Mouse (Mus musculus) embryonic facial prominence, embryonic 14.5 days (tissue): ENCODE measurements around the gene Onecut1. TPM values are rescaled to one million over a fixed set of nuclear protein-coding genes. Genes with fewer than 3 reads are reported as not detected.
A peak's percentile ranks its signal among the peaks of the same experiment; 100 is the strongest.

Experiments used
- ATAC-seq: fragments of 200-750 bp; cut with Nextera tagmentation; 2 replicates; pipeline ENCODE4 v1.8.0; 2017; ENCODE audit warnings: low read depth, moderate number of reproducible peaks, moderate TSS enrichment
- DNase-seq: peaks from one replicate; pipeline ENCODE4 v3.0.0-alpha.2; 2015; ENCODE audit warnings: low spot score
- H3K27ac ChIP-seq: fragments of 300-500 bp; sonication (generic); replicated peaks from 2 replicates; pipeline ENCODE4 v1.5.1; 2014; ENCODE audit warnings: low read depth, mild to moderate bottlenecking, low read length, moderate library complexity
- H3K27me3 ChIP-seq: fragments of 300-500 bp; sonication (generic); replicated peaks from 2 replicates; pipeline ENCODE4 v1.6.1; 2014; ENCODE audit warnings: low read length; ENCODE audit not compliant: control insufficient read depth, insufficient read depth
- H3K36me3 ChIP-seq: fragments of 300-500 bp; sonication (generic); 2 replicates; pipeline ENCODE4 v1.6.1; 2014; ENCODE audit warnings: low read length, mixed read lengths; ENCODE audit not compliant: control insufficient read depth, insufficient read depth
- H3K4me1 ChIP-seq: fragments of 300-500 bp; sonication (generic); 2 replicates; pipeline ENCODE4 v1.6.1; 2014; ENCODE audit warnings: antibody characterized with exemption, low read length; ENCODE audit not compliant: control insufficient read depth, insufficient read depth
- H3K4me2 ChIP-seq: fragments of 300-500 bp; sonication (generic); 2 replicates; pipeline ENCODE4 v1.6.1; 2014; ENCODE audit warnings: low read depth, mild to moderate bottlenecking, low read length, moderate library complexity, mixed read lengths
- H3K4me3 ChIP-seq: fragments of 300-500 bp; sonication (generic); 2 replicates; pipeline ENCODE4 v1.5.1; 2014; ENCODE audit warnings: low read depth, mild to moderate bottlenecking, low read length
- H3K9ac ChIP-seq: fragments of 300-500 bp; sonication (generic); 2 replicates; pipeline ENCODE4 v1.6.1; 2014; ENCODE audit warnings: low read depth, mild to moderate bottlenecking, low read length, moderate library complexity, mixed read lengths
- H3K9me3 ChIP-seq: fragments of 300-500 bp; sonication (generic); 2 replicates; pipeline ENCODE4 v1.6.1; 2016; ENCODE audit warnings: low read length; ENCODE audit not compliant: control insufficient read depth
- WGBS: fragments of 180-500 bp; shearing (Covaris S2); extraction: QIAGEN DNeasy Blood & Tissue Kit; methylation state at CpG from one replicate; pipeline ENCODE4 v1.1.7; 2014; 5-methylcytosine and 5-hydroxymethylcytosine counted together
- polyA plus RNA-seq: library from polyadenylated mRNA; unstranded; fragments of >200 nt; fragmentation: Nextera tagmentation; extraction: Ambion mirVana; gene quantifications from 2 replicates; pipeline ENCODE4 v1.2.1, GENCODE M21; 2014

The Onecut1 gene
- polyA plus RNA-seq, 1 experiment from 2014 or later: 0.31 TPM

DNA sequence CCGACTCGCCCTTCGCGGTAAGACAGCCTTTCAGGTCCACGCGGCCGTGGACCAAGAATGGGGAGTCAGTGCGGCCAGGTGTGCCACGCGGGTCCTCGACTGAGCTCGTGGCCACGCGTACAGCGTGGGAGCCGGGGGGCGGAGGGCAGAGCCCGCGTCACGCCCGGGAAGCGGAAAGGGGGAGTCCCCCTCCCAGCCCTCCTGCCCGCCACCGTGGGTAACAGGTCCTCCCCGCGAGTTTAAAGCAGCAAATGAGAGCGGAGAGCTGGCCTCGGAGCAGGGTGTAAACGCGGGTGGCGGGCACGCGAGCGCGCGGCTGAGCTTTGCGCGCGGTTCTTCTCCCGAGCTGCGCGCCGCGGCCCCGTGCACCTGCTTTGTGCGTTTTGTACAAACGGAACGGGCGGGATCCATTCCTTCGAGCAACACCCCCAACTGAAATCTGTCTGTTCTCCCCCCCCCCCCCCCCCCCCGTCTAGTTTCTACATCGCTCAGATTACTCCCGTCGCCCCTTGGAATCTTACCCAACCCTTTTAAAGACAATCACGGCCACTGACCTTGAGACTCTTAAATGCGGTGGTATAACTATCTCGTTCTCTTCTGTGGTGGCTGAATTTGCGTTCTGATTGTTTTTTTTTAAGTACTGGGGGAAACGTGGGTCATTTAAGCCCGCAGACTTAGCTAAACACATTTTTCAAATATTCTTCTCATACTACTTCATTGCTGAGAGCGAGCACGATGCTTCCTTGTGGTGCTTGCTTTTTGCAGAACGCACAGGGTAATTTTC, 12.3 kb upstream of the Onecut1 start:
- Histone ChIP-seq H3K9me3 (no peaks in the 10 kb centered on the region), H3K4me1 (peaks cover 9% of the 10 kb centered on the region), H3K4me2 (peak overlapping the region; percentile 65), H3K9ac (no peak overlapping the region), H3K27ac (no peak overlapping the region), H3K36me3 (no peaks in the 10 kb centered on the region), H3K4me3 (peak overlapping the region; percentile 40), H3K27me3 (peaks cover 97% of the 10 kb centered on the region)
- ATAC-seq (no peak), DNase-seq (no peak)
- under 1% methylated on average over 51 of the region's 63 CpGs for WGBS

DNA sequence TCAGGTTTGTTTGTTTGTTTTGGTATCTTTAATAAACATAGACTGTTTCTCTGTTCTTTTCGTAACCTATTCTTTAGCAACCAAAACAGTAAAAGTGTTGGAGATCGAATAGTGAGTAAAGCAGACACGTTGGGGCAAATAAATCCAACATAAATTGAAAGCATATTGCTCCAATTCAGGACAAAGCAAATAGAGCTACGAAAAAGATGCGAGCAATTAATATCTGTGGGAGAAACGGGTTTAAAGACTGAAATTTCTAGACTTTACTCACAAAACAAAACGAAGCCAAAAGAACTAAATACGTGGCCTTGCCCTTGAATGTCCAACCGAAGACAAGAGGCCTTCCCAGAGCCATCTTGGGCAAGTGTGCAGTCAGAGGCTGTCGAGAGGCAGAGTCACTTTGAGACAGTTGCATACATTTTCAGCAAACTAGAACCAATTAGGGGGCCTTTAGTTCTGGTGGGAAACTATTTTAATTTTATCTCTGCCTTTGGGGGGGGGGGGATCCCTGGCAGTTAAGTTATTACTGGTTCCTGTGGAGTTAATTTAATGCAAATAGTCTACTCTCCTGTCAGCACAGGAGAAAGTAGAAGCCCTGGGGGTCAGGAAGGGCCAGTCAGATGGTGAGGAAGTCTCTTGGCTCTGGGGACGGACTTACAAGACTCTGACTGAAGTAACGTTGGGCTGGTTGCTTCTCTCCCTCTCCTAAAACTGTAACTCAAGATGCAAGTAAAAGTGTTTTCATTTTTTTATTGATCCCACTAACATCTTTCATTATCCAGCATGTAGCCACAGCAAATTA, 11.5 kb upstream of the Onecut1 start:
- WGBS: 3% methylated on average over 12 of the region's 12 CpGs
- H3K27me3 ChIP-seq: peaks cover 99% of the 10 kb centered on the region
- H3K36me3 ChIP-seq: no peaks in the 10 kb centered on the region

DNA sequence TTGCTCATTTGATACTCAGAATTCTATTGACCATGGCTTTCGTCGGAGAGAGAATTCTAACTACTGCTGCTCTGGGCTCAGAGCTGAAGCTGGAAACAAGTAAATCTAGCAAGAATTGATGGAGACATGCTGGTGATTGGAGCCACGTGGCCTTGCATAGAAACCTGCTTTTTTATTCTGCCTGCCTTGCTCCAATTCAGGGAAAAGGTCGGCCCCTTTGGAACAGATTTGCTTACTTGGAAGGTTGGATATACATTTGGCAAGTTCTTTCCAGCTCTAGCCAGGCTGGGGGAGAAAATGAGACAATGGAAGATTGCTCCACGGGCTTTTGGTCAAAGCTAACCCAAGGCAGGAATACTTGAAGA, 11.0 kb upstream of the Onecut1 start:
- no peak overlapping the region for H3K9ac ChIP-seq
- no peak overlapping the region for H3K4me3 ChIP-seq
- H3K36me3 ChIP-seq: no peaks in the 10 kb centered on the region
- no peak overlapping the region for H3K27ac ChIP-seq
- no peaks in the 10 kb centered on the region for H3K9me3 ChIP-seq
- H3K27me3 ChIP-seq: peaks cover 99% of the 10 kb centered on the region
- ATAC-seq: no peak
- no peak overlapping the region for H3K4me2 ChIP-seq
- no peak for DNase-seq
- 7% methylated on average over 5 of the region's 5 CpGs for WGBS
- peaks cover 9% of the 10 kb centered on the region for H3K4me1 ChIP-seq

More for the DNA sequence above, 11.5 kb upstream of the Onecut1 start:
- H3K4me1 ChIP-seq: peaks cover 9% of the 10 kb centered on the region
- ATAC-seq (no peak), DNase-seq (no peak)
- H3K9ac ChIP-seq: no peak overlapping the region
- no peak overlapping the region for H3K4me2 ChIP-seq
- 0 out of 2 replicates have a peak overlapping the region, but pooled peaks have one; percentile 40 for H3K4me3 ChIP-seq
- H3K27ac ChIP-seq: no peak overlapping the region
- no peaks in the 10 kb centered on the region for H3K9me3 ChIP-seq

DNA sequence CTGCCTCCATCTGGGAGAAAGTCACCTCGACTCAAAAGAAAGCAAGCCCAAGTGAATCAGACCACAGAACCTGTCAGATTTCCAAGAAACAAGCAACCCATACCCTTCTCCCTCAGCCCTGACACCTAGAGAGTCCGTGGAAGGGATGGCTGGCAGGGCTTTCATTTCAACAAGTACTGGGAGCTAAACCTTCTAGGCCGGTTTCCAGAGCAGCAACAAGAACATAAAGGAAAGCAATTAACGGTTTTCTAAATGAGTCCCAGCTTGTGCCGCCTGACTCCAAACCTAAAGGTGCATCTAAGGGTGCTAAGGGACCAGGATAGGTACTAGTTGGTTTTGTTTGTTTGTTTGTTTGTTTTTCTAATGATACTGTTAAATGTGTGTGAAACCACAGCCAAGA, 10.1 kb upstream of the Onecut1 start:
- ATAC-seq (no peak), DNase-seq (no peak)
- Histone ChIP-seq H3K27me3 (peaks cover 98% of the 10 kb centered on the region), H3K36me3 (no peaks in the 10 kb centered on the region), H3K4me1 (peaks cover 9% of the 10 kb centered on the region), H3K27ac (no peak overlapping the region), H3K4me3 (no peak overlapping the region), H3K9ac (no peak overlapping the region), H3K9me3 (no peaks in the 10 kb centered on the region), H3K4me2 (no peak overlapping the region)
- under 1% methylated on average over 5 of the region's 5 CpGs for WGBS

DNA sequence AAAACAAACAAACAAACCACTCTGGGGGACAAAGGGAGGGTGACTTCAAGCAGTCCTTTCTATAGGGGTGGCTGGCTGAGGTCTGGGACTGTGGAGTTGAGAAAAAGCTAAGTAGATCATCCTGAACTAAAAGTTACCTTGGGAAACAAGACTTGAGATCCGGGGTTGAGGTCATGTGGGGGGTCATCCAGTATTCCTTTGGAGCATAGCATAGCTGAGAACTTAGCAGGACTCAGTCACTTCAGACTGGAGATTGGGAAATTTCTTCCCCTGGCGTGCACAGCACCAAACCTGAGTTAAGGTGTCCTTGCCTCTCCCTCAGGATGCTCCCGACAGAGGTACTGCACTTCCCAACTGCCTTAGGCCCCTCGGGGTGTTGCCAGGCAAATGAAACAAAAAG, 9.4 kb upstream of the Onecut1 start:
- Histone ChIP-seq H3K27me3 (peaks cover 98% of the 10 kb centered on the region), H3K4me2 (no peak overlapping the region), H3K4me1 (peaks cover 9% of the 10 kb centered on the region), H3K9ac (no peak overlapping the region), H3K36me3 (no peaks in the 10 kb centered on the region), H3K9me3 (no peaks in the 10 kb centered on the region), H3K27ac (no peak overlapping the region), H3K4me3 (no peak overlapping the region)
- WGBS: 0% methylated on average over 4 of the region's 4 CpGs
- DNase-seq: no peak
- ATAC-seq: no peak

DNA sequence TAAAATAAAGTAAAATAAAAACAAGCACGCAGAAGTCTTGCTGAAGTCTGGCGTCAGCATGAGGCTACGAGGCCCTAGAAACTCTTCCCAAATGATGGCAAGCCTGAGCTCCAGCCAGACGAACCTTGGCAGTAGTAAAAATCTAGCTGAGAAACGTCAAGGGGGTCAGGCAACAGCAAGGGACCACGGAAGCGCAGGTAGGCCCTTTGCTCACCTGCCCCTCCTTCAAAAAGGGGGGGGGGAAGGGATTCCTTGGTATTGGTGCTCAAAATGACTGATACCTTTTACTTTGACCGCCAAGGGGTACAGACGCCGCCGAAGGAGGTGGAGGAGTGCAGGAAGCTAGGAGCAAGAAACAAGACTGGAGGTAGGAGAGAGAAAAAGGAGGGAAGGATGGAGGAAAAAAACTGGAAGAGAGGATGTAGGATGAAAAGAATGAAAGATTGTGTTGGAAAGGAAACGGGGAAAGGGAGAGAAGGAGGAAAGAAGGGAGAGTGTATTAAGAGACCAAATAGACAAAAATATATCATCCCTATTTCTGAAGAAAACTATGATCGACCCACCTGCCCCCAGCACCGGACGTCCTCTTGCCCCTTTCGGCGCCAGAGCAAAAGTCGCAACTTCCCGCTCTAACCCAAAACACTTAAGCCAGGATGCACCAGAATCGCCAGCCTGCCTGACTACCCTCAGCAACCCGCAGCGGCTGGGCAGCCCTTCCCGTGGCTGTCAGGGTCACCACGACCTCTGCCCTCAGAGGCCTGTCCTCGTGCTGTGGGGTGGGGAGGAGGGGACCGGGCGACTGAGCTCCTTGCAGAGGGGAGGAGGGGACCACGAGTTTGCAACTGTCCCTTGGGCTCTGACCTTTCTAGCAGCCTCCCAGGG, 8.3 kb upstream of the Onecut1 start:
- no peak overlapping the region for H3K27ac ChIP-seq
- 2% methylated on average over 24 of the region's 28 CpGs for WGBS
- ATAC-seq (no peak), DNase-seq (no peak)
- no peak overlapping the region for H3K4me2 ChIP-seq
- peaks cover 99% of the 10 kb centered on the region for H3K27me3 ChIP-seq
- H3K4me3 ChIP-seq: no peak overlapping the region
- H3K9me3 ChIP-seq: no peaks in the 10 kb centered on the region
- H3K4me1 ChIP-seq: peaks cover 9% of the 10 kb centered on the region
- H3K36me3 ChIP-seq: no peaks in the 10 kb centered on the region
- H3K9ac ChIP-seq: no peak overlapping the region

DNA sequence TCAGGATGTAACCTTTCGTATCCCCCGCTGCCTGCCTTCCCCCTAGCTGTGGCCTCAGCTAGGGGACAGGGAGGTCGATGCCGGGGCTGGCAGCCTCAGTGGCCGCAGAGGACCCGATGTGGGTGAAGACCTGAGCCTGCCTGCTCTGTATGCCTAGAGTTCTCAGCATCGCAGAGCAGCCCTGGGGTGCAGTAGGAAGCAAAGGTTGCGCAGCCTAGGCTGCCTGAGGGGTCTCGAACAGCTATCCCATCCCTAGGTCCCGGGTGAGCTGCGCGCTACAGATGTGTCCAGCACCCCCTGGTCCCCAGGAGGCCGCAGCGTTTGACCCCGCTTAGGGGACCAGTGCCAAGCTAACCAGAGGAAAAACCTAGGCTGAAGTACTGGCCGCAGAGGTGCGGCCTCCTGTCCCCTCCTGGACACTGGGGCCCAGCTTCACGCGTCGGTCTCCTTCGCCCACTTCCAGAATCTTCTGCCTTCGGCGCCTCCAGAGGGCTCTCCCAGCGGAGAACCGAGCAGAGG, 7.6 kb upstream of the Onecut1 start:
- Histone ChIP-seq H3K9ac (no peak overlapping the region), H3K36me3 (no peaks in the 10 kb centered on the region), H3K27me3 (peaks cover 99% of the 10 kb centered on the region), H3K4me3 (no peak overlapping the region), H3K4me2 (no peak overlapping the region), H3K4me1 (peaks cover 3% of the 10 kb centered on the region), H3K27ac (no peak overlapping the region), H3K9me3 (no peaks in the 10 kb centered on the region)
- 2% methylated on average over 22 of the region's 25 CpGs for WGBS
- DNase-seq: no peak
- no peak for ATAC-seq

DNA sequence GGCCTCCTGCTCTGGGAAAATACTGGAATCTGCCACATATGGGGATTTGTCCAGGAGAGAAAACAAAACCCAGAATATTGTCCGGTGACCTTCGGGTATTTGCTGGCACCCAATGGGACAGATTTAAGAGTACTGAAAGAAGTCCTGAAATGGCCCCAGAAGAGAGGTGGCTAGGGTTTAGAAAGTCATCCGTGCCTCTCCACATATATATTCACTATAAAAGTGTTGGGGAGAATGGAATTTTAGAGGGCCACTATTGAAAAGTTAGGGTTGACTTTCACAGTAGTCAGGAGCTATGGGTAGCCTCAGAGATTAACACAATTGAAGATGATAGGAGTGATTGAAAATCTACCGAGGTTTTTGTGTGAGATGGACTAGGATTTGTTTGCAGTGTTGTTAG, 6.3 kb upstream of the Onecut1 start:
- H3K4me2 ChIP-seq: no peak overlapping the region
- DNase-seq (no peak), ATAC-seq (no peak)
- WGBS: 4% methylated on average over 4 of the region's 4 CpGs
- no peak overlapping the region for H3K27ac ChIP-seq
- H3K9ac ChIP-seq: no peak overlapping the region
- no peaks in the 10 kb centered on the region for H3K4me1 ChIP-seq
- H3K9me3 ChIP-seq: no peaks in the 10 kb centered on the region
- H3K27me3 ChIP-seq: peaks cover 99% of the 10 kb centered on the region
- no peaks in the 10 kb centered on the region for H3K36me3 ChIP-seq
- H3K4me3 ChIP-seq: no peak overlapping the region
